Mouse (Mus musculus): ENCODE data around the gene Gm10134.

Gm10134 gene

DNA sequence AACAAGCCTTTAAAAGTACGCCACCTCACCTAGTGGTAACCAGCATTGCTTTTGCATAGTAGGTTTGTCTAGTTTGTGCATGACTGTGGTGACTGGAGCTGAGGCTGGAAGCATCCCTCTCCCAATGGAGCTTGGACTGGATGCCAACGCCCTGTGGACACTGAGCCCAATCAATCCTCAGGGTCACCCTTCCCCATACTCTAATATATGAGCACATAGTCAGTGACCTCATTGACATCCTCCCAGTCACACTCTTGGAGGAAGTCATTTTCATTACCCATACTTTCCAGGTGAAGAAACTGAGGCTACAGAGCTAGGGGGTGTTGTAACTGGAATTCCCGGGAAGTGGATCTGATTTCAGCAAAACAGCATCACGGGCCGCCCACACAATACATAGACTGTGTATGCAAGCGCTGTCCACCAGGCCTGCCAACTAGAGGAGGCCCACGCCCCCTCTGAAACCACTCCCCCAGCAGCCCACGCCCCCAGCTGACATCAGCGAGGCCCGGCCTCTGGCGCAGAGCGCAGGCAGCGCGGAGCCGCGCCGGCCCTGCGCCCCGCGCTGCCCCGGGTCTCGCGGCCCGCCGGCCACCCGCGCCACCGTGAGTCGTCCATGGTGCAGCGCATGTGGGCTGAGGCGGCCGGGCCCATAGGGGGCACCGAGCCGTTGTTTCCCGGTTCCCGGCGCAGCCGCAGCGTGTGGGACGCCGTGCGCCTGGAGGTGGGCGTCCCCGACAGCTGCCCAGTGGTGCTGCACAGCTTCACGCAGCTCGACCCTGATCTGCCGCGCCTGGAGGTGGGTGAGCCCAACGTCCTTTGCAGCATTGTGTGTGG is 27.3 kb downstream of the Gm10134 start:
- peak; percentile 88 for DNase-seq (ENCODE audit: low read depth, low spot score)

DNA sequence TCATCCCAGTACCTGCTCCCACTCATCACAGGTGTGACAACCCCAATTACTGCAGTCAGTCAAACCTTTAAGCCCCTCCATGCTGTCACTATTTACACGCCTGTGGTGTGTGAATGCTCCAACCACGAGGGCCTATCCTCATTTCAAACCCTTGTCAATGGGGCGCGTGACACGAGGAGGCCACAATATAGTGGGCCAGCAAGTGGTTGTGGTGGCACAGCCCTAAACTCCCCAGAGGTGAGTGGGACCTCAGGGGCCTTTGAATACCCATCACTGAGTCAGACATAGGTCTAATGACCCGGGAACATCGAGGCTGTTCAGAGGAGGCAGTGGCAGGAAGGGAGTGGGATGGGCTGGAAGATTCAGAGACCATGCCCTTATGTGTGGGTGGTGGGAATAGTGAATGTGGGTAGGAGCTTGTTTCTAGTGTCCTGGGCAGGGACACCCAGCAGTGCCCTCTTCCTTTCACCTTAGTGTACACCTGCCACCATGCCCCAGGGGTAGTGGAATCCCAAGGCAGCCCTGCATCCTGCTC is 28.1 kb downstream of the Gm10134 start:
- no peak for DNase-seq (ENCODE audit: low read depth, low spot score)

DNA sequence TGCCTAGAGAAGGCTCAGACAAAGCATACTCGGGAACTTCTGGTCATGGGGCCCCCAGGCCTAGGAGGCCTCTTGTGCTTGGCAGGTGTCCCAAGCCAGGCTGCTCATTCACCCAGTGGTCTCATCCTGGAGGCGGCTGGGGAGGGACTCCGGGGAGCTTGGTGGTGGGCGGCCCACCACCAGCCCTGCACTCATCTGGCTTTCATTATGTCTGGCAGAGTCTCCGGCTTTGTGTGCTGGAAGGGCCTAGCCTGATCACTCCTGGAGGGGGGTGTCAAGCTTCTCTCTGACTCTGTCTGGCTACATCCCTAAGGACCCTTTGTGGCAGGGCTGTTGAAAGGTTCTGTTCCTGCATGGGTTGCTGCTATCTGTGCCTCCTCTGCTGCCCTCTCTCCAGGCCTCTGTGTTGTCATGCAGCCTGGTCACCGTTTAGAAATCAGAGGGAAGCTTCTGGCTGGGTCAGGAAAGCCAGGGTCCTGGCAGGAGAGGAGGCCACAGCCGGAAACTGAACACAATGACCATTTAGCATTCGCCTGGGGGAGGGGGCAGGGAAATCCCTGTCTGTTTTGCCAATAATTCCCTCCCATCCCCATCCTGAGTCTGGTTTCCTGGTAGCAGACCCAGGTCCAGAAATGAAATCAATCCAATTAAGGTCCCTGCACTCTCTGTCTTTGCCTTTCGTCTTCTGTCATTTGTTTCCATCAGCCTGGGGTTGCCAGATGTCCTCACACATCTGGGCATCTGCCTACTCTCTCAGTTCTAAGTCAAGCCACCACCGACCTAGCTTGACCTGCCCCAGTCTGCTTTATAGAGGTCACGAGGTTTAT is 28.8 kb downstream of the Gm10134 start:
- peak; percentile 67 for DNase-seq (ENCODE audit: low read depth, low spot score)

DNA sequence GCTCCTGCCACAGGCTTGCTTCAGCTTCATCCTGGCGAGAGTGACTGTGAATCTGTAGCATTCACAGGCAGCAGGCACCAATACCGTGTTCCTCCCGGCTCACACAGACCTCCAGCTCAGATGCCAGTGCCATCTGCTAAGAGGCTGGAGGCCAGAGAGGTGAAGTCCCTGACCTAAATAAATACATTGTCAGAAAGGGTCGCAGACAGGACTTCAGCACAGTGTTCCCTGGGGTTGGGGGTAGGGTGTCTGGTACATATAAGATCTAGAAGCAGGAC is 29.3 kb downstream of the Gm10134 start:
- DNase-seq (ENCODE audit: low read depth, low spot score), result no peak

DNA sequence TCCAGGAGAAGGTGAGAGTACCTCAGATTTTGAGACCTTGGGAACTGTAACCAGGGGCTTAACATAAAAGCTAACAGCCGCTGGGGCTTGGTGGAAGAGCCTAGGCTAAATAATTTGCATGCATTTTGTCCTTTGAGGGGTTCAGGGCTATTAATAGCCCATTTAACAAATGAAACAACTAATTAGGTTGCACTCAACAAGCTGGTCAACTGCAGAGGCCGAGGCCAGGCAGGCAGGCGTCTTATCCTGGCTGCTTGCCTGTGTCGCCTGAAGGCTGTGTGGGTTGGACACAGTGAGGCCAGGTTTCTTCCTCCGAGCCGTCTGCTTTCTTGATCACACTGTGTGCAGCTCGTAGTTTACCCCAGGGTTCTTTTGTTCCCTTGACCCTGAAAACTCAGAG is 29.8 kb downstream of the Gm10134 start:
- DNase-seq (ENCODE audit: low read depth, low spot score), result no peak

DNA sequence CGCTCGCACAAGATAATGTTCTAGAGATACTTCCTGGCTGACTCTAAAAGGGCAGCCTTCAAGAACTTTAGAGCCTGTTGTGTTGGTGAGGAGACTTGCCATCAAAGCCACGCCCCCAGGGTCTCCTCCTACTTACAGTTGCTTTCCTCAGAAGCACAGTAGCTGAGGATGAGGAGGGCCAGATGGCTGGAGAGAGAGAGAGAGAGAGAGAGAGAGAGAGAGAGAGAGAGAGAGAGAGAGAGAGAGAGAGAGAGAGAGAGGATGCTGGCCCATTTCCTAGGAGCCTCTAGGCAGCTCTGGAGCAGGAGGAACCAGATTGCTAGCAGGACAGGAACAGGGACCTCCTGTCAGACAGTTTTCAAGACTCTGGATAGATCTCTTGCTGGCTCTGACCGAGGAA is 30.3 kb downstream of the Gm10134 start:
- DNase-seq (ENCODE audit: low read depth, low spot score), result no peak

DNA sequence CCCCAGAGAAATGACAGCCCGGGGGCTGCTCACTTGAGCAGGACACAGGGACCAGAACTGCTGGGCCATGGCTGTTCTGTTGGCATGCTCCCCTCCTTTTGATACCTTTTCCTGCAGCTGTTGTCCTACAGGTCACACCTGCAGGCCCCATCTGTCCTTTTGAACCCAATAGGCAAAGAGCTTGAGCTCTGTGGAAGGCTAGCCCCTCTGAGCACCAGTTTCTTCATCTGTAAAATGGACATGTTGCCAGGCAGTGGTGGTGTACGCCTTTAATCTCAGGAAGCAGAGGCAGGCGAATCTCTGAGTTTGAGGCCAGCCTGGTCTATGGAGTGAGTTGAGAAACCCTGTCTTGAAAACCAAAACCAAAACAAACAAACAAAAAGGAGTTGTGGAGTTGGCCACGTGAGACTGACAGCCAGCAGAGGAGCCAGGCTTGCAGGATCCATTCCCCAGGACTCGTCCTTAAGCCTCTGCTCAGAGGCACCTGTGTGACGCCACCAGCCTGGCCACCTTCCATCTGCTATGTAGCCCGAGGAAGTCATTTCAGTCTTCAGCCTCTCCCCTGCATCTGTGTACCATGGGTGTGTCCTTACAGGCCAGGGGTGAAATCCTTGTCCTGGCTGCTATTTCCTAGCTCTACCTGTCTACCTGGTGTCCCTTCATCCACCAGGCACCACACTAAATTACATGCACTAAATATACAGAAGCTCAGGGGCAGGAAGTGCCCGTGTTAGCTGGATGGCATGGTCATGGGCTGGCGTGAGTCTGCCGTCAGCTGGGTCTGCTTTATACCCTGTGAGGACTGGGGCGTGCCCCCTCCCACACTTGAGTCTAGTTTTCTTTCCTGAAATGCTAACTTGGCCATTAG is 31.1 kb downstream of the Gm10134 start:
- no peak for DNase-seq (ENCODE audit: low read depth, low spot score)

DNA sequence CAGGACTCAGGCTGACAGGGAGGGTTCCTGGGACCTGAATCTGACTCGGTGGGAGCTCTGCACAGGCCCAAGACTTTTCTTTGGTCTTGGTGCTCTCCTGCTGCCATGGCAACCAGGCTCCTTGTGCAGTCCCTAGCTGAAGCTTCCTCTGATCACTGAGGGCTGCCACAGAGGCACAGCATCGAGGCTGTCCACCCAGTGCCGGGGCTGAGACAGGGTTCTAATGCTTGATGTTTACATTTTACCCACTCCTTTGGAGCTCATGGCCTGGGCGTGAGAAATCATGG is 31.7 kb downstream of the Gm10134 start:
- DNase-seq (ENCODE audit: low read depth, low spot score), result no peak

DNA sequence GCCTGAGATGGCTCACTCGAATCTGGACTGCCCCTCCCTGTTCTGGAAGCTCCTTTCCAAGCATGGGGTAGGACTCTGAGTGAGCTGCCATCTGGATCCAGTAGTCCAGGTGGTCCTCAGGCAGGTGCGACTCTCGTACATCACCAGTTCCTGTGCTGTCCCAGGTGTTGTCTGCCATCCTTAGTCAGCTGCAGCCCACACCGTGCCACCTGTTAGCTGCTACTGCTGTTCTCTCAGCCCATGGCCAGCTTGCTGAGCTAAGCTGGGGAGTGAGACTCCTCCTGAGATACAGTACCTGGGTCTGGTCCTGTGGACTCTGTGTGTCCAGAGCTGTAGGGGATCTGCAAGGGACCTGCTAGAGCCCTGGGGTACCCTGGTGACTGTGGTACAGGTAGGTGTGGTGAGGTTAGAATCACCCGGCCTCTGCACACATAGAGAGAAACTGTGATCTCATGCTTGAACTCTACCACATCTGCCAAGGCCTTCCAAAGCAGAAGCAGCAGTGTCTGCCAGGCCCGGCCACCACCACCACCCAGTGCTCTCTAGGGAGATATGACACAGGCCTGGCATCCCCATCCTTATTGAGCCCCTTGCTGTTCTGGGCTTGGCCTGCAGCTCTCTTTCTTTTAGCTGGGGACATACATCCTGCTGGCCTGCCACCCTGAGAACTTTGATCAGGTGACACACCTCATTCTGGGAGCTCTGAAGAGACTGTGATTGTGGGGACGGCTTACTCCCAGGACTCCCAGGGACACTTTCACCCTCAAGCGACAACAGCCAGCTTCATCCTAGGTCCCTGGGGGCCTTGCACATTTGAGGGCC is 32.3 kb downstream of the Gm10134 start:
- no peak for DNase-seq (ENCODE audit: low read depth, low spot score)

DNA sequence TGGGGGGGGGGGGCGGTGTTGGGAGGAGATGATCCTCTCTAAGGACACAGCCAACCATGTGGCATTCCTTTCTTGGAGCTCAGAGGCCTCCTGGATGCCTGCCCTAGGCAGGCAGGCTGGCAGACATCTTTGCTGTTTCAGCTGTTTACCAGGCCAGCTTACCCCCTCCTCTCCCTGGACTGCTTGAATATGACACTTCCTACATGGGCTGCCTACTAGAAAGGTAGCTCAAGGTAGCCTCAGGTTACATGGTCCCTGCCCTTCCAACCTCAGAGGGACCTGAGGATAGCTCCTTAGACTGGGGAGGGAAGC is 32.9 kb downstream of the Gm10134 start:
- no peak for DNase-seq (ENCODE audit: low read depth, low spot score)

DNA sequence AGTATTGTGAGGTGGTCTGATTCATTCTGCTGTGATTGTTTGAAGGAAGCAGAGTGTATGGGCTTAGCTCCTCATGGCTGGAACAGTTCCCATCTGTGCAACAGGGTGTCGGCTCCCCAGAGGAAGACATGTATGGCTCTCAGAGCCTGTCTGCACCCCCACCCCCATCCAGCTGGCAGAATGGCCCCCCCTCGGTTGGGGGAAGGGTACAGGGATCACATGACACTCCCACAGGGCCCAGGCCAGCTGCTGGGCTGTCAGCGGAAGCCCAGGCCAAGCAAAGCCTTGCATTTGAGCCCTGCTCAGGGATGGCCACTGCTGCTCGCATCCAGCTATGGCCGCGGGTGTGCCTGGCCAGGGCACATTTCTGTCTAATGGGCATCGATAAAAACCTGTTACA is 33.3 kb downstream of the Gm10134 start:
- DNase-seq (ENCODE audit: low read depth, low spot score), result no peak

DNA sequence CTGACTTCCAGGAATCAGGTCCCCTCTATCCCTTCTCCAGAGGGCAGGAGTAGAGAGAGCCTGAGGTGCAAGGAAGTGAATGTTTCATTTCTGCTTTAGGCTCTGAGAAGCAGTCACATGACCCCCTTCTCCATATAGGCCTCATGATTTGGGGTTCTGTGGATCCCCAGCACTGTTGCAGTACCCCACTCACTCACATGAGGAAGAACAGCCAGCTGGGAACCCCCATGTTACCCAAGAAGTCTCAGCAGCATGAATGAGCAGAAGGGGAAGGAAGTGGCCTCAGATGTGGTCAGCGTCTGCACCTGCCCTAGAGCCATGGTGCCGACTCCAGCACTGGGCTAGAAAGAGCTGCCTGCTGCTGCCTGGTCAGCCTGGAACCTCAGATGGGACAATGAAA is 34.1 kb downstream of the Gm10134 start:
- no peak for DNase-seq (ENCODE audit: low read depth, low spot score)

DNA sequence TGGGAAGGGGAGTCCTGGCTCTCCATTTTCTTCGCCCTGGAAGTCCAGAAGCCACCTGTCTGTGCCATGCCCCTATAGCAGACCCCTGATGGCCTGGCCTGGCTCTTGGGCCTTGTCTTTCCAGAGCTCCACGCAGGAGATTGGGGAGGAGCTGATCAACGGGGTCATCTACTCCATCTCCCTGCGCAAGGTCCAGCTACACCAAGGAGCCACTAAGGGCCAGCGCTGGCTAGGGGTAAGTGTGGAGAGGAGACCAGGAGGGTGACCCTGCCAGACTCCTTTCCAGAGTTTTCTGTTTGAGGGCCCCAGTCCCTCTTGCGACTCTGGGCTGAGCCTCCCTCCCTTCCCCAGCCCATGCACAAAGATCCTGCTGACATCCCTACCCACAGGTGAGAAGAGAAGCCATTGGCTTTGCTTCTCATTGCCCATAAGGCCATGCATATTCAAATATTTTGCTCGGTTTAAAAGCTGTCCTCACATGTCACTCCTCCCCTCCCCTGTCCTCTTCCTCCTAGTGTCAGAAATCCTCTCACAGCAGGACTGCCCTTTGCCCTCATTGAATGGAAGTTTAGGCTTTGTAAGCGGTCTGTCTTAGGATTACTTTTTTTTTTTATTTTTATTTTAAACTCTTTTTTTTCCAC is 34.8 kb downstream of the Gm10134 start:
- no peak for DNase-seq (ENCODE audit: low read depth, low spot score)

DNA sequence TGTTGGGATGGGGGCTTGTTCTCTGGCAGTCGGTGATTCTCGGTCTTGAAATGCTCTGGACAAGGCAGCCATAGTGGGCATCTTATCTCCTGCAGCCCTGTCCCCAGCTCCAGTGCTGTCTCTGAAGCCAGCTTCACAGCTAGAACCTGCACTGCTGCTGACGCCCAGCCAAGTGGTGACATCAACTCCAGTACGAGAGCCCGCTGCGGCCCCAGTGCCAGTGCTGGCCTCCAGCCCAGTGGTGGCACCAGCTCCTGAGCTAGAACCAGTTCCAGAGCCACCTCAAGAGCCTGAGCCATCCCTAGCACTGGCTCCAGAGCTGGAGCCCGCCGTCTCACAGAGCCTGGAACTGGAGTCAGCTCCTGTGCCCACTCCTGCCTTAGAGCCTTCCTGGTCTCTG is 38.0 kb downstream of the Gm10134 start:
- no peak for DNase-seq (ENCODE audit: low read depth, low spot score)

DNA sequence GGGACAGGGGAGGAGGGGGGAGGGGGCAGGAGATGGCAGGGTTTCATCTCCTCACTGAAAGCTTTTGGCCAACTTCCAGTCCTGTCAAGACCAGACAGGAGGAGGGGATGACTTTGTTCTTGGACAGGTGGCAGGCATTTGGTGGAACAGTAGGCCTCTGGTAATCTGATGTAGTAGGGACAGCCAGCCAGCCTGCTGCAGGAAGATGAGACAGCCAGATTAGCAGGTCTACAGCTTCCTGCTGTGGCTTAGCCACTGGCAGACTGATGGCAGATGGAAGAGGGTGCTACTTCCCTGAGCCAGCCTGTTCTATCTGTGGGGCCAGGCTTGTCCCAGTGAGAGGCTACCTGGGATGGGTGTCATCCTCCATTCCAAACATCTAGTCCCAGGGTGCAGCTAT is 40.1 kb downstream of the Gm10134 start:
- no peak for DNase-seq (ENCODE audit: low read depth, low spot score)

DNA sequence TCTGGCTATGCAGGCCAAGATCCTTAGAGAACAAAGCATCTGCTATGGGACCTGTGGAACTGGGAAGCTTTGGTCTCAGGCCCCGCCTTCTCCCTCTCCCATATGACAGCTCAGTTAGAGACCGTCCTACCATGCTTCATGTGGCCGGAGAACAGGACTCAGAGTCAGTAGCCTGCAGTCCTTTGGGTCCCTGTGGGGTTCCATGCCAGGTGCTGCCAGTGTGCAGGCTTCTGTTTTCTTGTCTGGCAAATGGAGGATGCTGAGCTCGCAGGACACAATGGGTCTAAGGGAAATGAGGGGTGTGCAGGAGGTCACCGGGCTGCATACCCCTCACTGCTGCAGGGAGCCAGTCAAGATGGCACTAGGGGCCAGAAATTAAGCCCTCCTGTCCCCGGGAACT is 40.7 kb downstream of the Gm10134 start:
- DNase-seq (ENCODE audit: low read depth, low spot score), result no peak

DNA sequence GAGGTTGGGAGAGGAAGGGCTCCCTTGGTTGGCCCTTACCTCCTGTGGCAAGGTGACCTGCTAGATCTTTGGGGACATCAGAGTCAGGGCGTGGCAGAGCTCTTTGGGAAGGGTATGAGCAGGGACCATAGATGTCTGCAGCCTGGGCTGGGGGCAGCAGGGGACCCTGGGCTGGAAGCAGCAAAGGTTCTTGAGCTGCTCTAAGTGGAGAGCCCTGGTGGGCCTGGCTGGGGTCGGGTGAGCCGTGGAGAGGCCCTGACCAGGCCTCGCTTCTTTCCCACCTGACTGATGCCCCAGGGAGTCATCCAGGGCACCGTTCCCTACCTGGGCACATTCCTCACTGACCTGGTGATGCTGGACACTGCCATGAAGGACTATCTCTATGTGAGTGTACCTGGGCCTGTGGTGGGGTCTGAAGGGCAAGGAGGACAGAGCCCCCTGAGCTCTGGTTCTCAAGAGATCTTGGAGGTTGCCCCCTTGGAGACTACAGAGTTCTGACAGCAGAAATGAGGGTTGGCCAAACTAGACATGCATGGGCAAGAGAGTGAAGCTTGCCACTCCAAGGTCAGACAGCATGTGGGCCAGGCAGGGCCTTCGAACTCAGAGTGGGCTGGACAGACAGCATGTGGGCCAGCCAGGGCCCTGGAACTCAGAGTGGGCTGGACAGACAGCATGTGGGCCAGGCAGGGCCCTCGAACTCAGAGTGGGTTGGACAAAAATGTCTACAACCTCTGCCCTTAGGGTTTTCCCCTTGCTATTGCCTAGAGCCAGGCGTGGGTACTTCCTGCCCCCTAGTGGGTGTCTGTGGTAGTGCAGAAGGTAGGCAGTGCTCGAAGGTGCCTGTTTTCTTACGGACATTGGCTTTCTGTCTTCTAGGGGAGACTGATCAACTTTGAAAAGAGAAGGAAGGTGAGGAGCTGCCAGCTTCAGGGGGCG is 41.6 kb downstream of the Gm10134 start:
- DNase-seq (ENCODE audit: low read depth, low spot score), result peak; percentile 84

DNA sequence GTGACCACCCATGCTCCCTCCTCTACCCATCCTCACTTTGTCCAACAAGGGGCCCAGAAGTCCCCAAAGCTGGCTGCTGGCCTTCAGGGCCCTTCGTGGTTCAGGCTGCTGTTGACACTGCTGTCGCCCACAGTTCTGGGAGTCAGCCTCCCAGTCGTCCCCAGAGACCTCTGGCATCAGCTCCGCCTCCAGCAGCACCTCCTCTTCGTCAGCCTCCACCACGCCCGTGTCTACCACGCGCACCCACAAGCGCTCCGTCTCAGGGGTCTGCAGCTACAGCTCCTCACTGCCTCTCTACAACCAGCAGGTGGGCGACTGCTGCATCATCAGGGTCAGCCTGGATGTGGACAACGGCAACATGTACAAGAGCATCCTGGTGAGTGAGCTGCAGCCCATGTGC is 43.3 kb downstream of the Gm10134 start:
- DNase-seq (ENCODE audit: low read depth, low spot score), result no peak

DNA sequence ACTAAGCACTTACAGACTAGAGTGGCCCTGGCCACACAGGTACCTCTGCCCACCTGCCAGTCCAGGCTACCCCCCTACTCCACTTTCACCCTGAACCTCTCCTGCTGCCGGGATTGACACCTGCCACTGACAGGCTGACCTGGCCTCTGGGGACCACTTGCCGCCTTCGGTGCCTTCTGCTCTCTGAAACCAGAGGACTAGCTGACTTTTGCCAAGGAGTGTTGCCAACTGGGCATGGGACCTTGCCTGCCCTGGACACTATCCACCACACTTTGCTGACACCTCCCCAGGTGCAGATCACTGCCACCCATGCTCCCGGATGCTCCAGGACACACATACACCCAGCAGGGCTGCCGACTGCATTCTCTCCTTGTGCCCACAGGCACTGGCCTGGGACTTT is 46.4 kb downstream of the Gm10134 start:
- no peak for DNase-seq (ENCODE audit: low read depth, low spot score)

Measured in forelimb bud, embryonic 11.5 days (tissue).